8 mouse cellular contexts compared by ENCODE assay signal in genomic region chr5:142619866-142620265, GRCm38 (mm10). TPM values are rescaled to one million over a fixed set of nuclear protein-coding genes. Genes with fewer than 3 reads are reported as not detected.
DNase-seq lines count a peak whose midpoint lies in the region; ATAC-seq and TF ChIP-seq lines count a peak whose summit lies in the region.

No protein-coding gene starts in this region.

- H3K79me2 ChIP-seq in liver, adult 2 months (ENCODE audit: control insufficient read depth, insufficient read depth, low read length): no peaks in the 10 kb centered on the region

- peaks cover 12% of the 10 kb centered on the region for H3K4me1 ChIP-seq in liver, adult 2 months (ENCODE audit: control insufficient read depth, insufficient read depth, low read length)
- H3K4me1 ChIP-seq in liver, embryonic 12.5 days: peaks cover 11% of the 10 kb centered on the region; the same call in 1 of the 2 replicates
- no peaks in the 10 kb centered on the region for H3K4me1 ChIP-seq in hindbrain, postnatal 0 days (ENCODE audit: insufficient read depth, low read length)
- H3K4me1 ChIP-seq in liver, embryonic 13.5 days (replicated peaks): peaks cover 12% of the 10 kb centered on the region

- no peak overlapping the region for H3K9ac ChIP-seq in liver, adult 2 months (ENCODE audit: low read depth, low read length)
- no peak overlapping the region for H3K9ac ChIP-seq in liver, embryonic 12.5 days
- H3K9ac ChIP-seq in hindbrain, postnatal 0 days (replicated peaks; ENCODE audit: low read length): no peak overlapping the region
- no peak overlapping the region for H3K9ac ChIP-seq in liver, embryonic 13.5 days

- 11% methylated on average over 5 of the region's 5 CpGs for WGBS in liver, adult 2 months
- WGBS in liver, embryonic 12.5 days (ENCODE audit: insufficient replicate concordance): 15% methylated on average over 5 of the region's 5 CpGs
- WGBS in hindbrain, postnatal 0 days: 13% methylated on average over 5 of the region's 5 CpGs
- WGBS in liver, embryonic 13.5 days (ENCODE audit: insufficient replicate concordance): 18% methylated on average over 5 of the region's 5 CpGs

- H3K27ac ChIP-seq in liver, adult 2 months (replicated peaks; ENCODE audit: insufficient read depth, low read depth, low read length): no peak overlapping the region
- no peak overlapping the region for H3K27ac ChIP-seq in liver, embryonic 12.5 days
- no peak overlapping the region for H3K27ac ChIP-seq in hindbrain, postnatal 0 days
- no peak overlapping the region for H3K27ac ChIP-seq in liver, embryonic 13.5 days

- H3K4me2 ChIP-seq in liver, embryonic 12.5 days: no peak overlapping the region
- no peak overlapping the region for H3K4me2 ChIP-seq in hindbrain, postnatal 0 days (ENCODE audit: low read depth, low read length)
- no peak overlapping the region for H3K4me2 ChIP-seq in liver, embryonic 13.5 days

- H3K36me3 ChIP-seq in liver, adult 2 months (ENCODE audit: control insufficient read depth, insufficient read depth, low read length): no peaks in the 10 kb centered on the region
- no peaks in the 10 kb centered on the region for H3K36me3 ChIP-seq in liver, embryonic 12.5 days
- H3K36me3 ChIP-seq in hindbrain, postnatal 0 days (ENCODE audit: insufficient read depth, low read length): no peaks in the 10 kb centered on the region
- H3K36me3 ChIP-seq in liver, embryonic 13.5 days: no peaks in the 10 kb centered on the region

- peak; percentile 73 for TF ChIP-seq CTCF in liver, adult 2 months (IDR thresholded peaks at IDR 0.05; ENCODE audit: low read depth, low read length)
- TF ChIP-seq CTCF in hindbrain, postnatal 0 days (IDR thresholded peaks at IDR 0.05; ENCODE audit: low read depth): peak; percentile 87

- DNase-seq in liver, adult 2 months (ENCODE audit: extremely low read depth, low read depth, low spot score): peak; percentile 47
- DNase-seq in T-cell, adult 2 months (ENCODE audit: low spot score): peak; percentile 20
- peak; percentile 57 for DNase-seq in embryo, embryonic 11 days
- DNase-seq in hindbrain, postnatal 0 days (ENCODE audit: low spot score): peak; percentile 70
- DNase-seq in liver, embryonic 13.5 days: no peak
- peak; percentile 52 for DNase-seq in retina, adult 2 months (ENCODE audit: low read depth, low spot score)

- ATAC-seq in liver, embryonic 12.5 days: no peak
- ATAC-seq in hindbrain, postnatal 0 days: peak; percentile 71
- ATAC-seq in liver, embryonic 13.5 days (ENCODE audit: low read depth): 0 out of 2 replicates have a peak, but pooled peaks have one; percentile 23
- ATAC-seq in megakaryocyte, adult 5-6 weeks (ENCODE audit: poor library complexity, severe bottlenecking): no peak

- H3K9me3 ChIP-seq in liver, embryonic 12.5 days (replicated peaks): no peaks in the 10 kb centered on the region
- no peaks in the 10 kb centered on the region for H3K9me3 ChIP-seq in hindbrain, postnatal 0 days (ENCODE audit: low read length)
- no peaks in the 10 kb centered on the region for H3K9me3 ChIP-seq in liver, embryonic 13.5 days (replicated peaks)

- H3K4me3 ChIP-seq in liver, adult 2 months (ENCODE audit: insufficient read depth, low read depth, low read length): no peak overlapping the region
- no peak overlapping the region for H3K4me3 ChIP-seq in liver, embryonic 12.5 days
- H3K4me3 ChIP-seq in hindbrain, postnatal 0 days (ENCODE audit: low read length): no peak overlapping the region
- no peak overlapping the region for H3K4me3 ChIP-seq in liver, embryonic 13.5 days (replicated peaks)

- H3K27me3 ChIP-seq in liver, adult 2 months (ENCODE audit: control insufficient read depth, insufficient read depth, low read length): no peaks in the 10 kb centered on the region
- peaks cover 4% of the 10 kb centered on the region; the same call in 1 of the 2 replicates for H3K27me3 ChIP-seq in liver, embryonic 12.5 days (replicated peaks)
- no peaks in the 10 kb centered on the region for H3K27me3 ChIP-seq in hindbrain, postnatal 0 days (ENCODE audit: insufficient read depth, low read length)
- H3K27me3 ChIP-seq in liver, embryonic 13.5 days: no peaks in the 10 kb centered on the region

- TF ChIP-seq POLR2A in liver, adult 2 months (IDR thresholded peaks at IDR 0.05; ENCODE audit: extremely low read depth, insufficient read depth, low read length): no peak

RNA-seq across cellular contexts. Expression of gene Wipi2, which starts 7.6 kb away (rescaled TPM):
- 43.9 and 46.5 TPM in 2 replicates for total RNA-seq in liver, adult 2 months (2014; rRNA removed)
- 35.9 and 39.2 TPM in 2 replicates for polyA plus RNA-seq in liver, adult 2 months (2012; rRNA removed)
- 46.7 and 50.1 TPM in 2 replicates for polyA plus RNA-seq in liver, embryonic 12.5 days (2016; fragmentation: Nextera tagmentation; extraction: Ambion mirVana)
- total RNA-seq in hindbrain, postnatal 0 days (2014; rRNA removed): 57.3 and 76.5 TPM in 2 replicates
- polyA plus RNA-seq in hindbrain, postnatal 0 days (2015; fragmentation: Nextera tagmentation; extraction: Ambion mirVana): 40.0 and 43.3 TPM in 2 replicates
- polyA plus RNA-seq in liver, embryonic 13.5 days (2015; fragmentation: Nextera tagmentation; extraction: Ambion mirVana): 35.4 and 38.9 TPM in 2 replicates
- total RNA-seq in megakaryocyte, adult 5-6 weeks (2015): 15.0 and 16.9 TPM in 2 replicates
- 20.5 and 26.6 TPM in 2 replicates for total RNA-seq in megakaryocyte, adult 5-6 weeks (2017)

RNA-seq across cellular contexts. Expression of gene Mmd2, which starts 11.3 kb away (rescaled TPM):
- total RNA-seq in liver, adult 2 months (2014; rRNA removed): 9.8 and 37.1 TPM in 2 replicates
- polyA plus RNA-seq in liver, adult 2 months (2012; rRNA removed): 13.1 and 27.6 TPM in 2 replicates
- 15.3 and 17.3 TPM in 2 replicates for polyA plus RNA-seq in liver, embryonic 12.5 days (2016; fragmentation: Nextera tagmentation; extraction: Ambion mirVana)
- 171 and 182 TPM in 2 replicates for total RNA-seq in hindbrain, postnatal 0 days (2014; rRNA removed)
- 151 and 167 TPM in 2 replicates for polyA plus RNA-seq in hindbrain, postnatal 0 days (2015; fragmentation: Nextera tagmentation; extraction: Ambion mirVana)
- polyA plus RNA-seq in liver, embryonic 13.5 days (2015; fragmentation: Nextera tagmentation; extraction: Ambion mirVana): 16.9 and 19.5 TPM in 2 replicates
- not detected in 2 replicates for total RNA-seq in megakaryocyte, adult 5-6 weeks (2015)
- total RNA-seq in megakaryocyte, adult 5-6 weeks (2017): not detected in 2 replicates

Comparison
In these comparisons a context has a peak if more than half of its experiments do, and no peak if none do; other contexts are left out.
1. ATAC-seq: peak in hindbrain, postnatal 0 days (single experiment) and liver, embryonic 13.5 days (single experiment); none in liver, embryonic 12.5 days (single experiment) and megakaryocyte, adult 5-6 weeks (single experiment).